Mouse (Mus musculus): ENCODE data around the gene Alox15.

GRCm38 (mm10) chr11:70372396-70372795, 20.6 kb upstream of the Alox15 start:
- TF ChIP-seq MAZ (IDR thresholded peaks at IDR 0.05; ENCODE audit: low read depth, low read length) (no peak), POLR2A (IDR thresholded peaks at IDR 0.05; ENCODE audit: low read depth, low read length) (no peak), CTCF (conservative IDR thresholded peaks at IDR 0.05 in 1 of 2, IDR thresholded peaks at IDR 0.05 in 1 of 2; ENCODE audit: low read depth in 2 of 2, low read length in 2 of 2) (no peak), NELFE (IDR thresholded peaks at IDR 0.05; ENCODE audit: low read depth, low read length) (no peak), CHD2 (IDR thresholded peaks at IDR 0.05; ENCODE audit: low read length) (no peak), MAFK (IDR thresholded peaks at IDR 0.05; ENCODE audit: insufficient replicate concordance, low read length) (no peak), POLR2AphosphoS2 (IDR thresholded peaks at IDR 0.05; ENCODE audit: low read depth, low read length) (no peak), USF1 (IDR thresholded peaks at IDR 0.05; ENCODE audit: low read depth, low read length) (no peak), ZMIZ1 (IDR thresholded peaks at IDR 0.05; ENCODE audit: low read depth, low read length) (no peak), SIN3A (IDR thresholded peaks at IDR 0.05; ENCODE audit: low read length) (no peak), ELF1 (IDR thresholded peaks at IDR 0.05; ENCODE audit: low read depth, low read length) (no peak), BHLHE40 (IDR thresholded peaks at IDR 0.05; ENCODE audit: low read depth, low read length) (no peak)

Data from CH12.LX (cell line).